Mouse (Mus musculus) kidney, embryonic 15.5 days (tissue): ENCODE measurements around the gene Spem1. TPM values are rescaled to one million over a fixed set of nuclear protein-coding genes. Genes with fewer than 3 reads are reported as not detected.

Experiments
- ATAC-seq: fragments of 200-750 bp; cut with Nextera tagmentation; replicated peaks from 2 replicates; pipeline ENCODE4 v1.8.0; 2017; ENCODE audit warnings: moderate TSS enrichment; ENCODE audit not compliant: low FRiP score
- H3K27ac ChIP-seq: fragments of 300-500 bp; sonication (generic); 2 replicates; pipeline ENCODE4 v1.5.1; 2015; ENCODE audit warnings: mild to moderate bottlenecking, inconsistent platforms
- H3K27me3 ChIP-seq: fragments of 300-500 bp; sonication (generic); 2 replicates; pipeline ENCODE4 v1.6.1; 2015; ENCODE audit warnings: inconsistent platforms
- H3K36me3 ChIP-seq: fragments of 300-500 bp; sonication (generic); 2 replicates; pipeline ENCODE4 v1.6.1; 2015; ENCODE audit warnings: inconsistent platforms
- H3K4me1 ChIP-seq: fragments of 300-500 bp; sonication (generic); 2 replicates; pipeline ENCODE4 v1.6.1; 2015; ENCODE audit warnings: inconsistent platforms
- H3K4me2 ChIP-seq: fragments of 300-500 bp; sonication (generic); 2 replicates; pipeline ENCODE4 v1.6.1; 2015; ENCODE audit warnings: moderate library complexity, mild to moderate bottlenecking, inconsistent platforms
- H3K4me3 ChIP-seq: fragments of 300-500 bp; sonication (generic); replicated peaks from 2 replicates; pipeline ENCODE4 v1.5.1; 2015; ENCODE audit warnings: mild to moderate bottlenecking, inconsistent platforms
- H3K9ac ChIP-seq: fragments of 300-500 bp; sonication (generic); 2 replicates; pipeline ENCODE4 v1.6.1; 2015; ENCODE audit warnings: mild to moderate bottlenecking, inconsistent platforms
- H3K9me3 ChIP-seq: fragments of 300-500 bp; sonication (generic); replicated peaks from 2 replicates; pipeline ENCODE4 v1.6.1; 2016; ENCODE audit warnings: inconsistent platforms
- WGBS: fragments of 180-500 bp; shearing (Covaris S2); methylation state at CpG from one replicate; pipeline ENCODE4 v1.1.7; 2015; ENCODE audit warnings: mixed read lengths; 5-methylcytosine and 5-hydroxymethylcytosine counted together
- polyA plus RNA-seq: library from polyadenylated mRNA; unstranded; fragments of >200 nt; fragmentation: Nextera tagmentation; extraction: Ambion mirVana; gene quantifications from 2 replicates; pipeline ENCODE4 v1.2.1, GENCODE M21; 2015

The Spem1 gene
- polyA plus RNA-seq, 1 experiment from 2014 or later, result 0.14 TPM

DNA sequence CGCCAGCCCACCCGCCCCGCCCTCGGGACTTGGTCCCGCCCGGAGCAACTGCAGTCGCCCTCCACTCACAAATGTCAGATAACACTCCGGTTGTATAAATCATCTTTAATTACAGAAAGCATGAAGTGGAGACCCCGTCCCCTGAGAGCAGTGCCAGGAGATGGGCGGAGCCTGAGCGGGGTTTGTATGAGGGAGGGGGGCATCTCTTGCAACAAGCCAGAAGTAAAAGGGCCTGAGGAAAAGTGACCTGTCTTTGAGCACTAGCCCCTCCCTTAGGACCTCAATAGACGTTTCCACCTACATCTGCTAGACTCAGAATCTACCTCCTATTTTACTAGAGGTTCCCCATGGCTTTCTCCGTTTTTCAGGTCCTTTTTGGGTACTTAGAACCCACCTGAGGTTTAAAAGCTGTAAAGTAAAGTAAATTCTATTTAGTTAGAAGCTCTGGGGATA lies 26.0 kb downstream of the Spem1 start:
- Histone ChIP-seq H3K27me3 (peaks cover 36% of the 10 kb centered on the region), H3K4me1 (peaks cover 37% of the 10 kb centered on the region), H3K4me2 (peak overlapping the region; percentile 96), H3K27ac (peak overlapping the region; percentile 59; the same call in 1 of the 2 replicates), H3K4me3 (peak overlapping the region; percentile 52), H3K36me3 (no peaks in the 10 kb centered on the region), H3K9ac (peak overlapping the region; percentile 53), H3K9me3 (no peaks in the 10 kb centered on the region)
- no peak for ATAC-seq
- WGBS, result 2% methylated on average over 13 of the region's 13 CpGs

DNA sequence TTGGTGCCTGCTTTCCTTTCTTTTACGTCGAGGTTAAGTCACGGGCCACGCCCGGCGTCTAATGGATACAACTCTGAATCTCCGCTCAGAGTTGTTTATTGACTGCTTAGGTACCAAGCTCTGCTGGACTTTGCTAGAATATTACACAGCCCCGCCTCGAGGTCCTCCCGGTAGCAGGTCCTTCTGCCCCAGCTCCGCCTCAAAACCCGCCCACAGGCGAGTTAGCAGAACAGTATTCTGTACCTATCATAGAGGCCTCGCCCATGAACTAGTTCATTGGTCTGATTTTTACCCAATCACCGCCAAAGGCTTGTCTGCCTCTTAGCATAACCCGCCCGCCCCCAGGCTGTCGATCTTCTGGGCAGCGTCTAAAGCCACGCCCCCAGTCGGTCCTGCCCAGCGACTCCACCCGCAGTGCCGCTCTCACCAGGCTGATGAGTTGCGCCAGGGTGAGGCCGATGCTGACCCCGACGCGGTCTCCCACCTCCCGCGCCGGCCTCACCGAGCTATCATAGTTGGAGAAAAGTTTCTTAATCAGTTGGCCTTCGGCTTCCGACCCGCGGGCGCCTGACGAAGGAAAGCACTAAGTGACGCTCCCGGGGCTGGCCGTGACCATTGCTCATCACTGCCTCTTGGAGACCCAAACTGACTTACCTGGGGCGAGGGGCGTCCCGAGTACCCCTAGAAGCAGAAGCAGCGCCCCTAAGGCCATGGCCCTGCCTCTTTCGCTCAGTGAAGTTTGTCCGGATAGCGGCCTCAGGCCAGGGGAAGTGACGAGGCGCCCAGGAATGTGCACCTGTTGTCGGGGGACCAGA lies 26.6 kb downstream of the Spem1 start, which contains the start of gene Chrnb1:
TSS of gene Chrnb1 (minus strand) at position 776 of the 815 bp plus-strand sequence.
- no peaks in the 10 kb centered on the region for H3K36me3 ChIP-seq
- H3K4me1 ChIP-seq, result peaks cover 31% of the 10 kb centered on the region
- 2% methylated on average over 52 of the region's 52 CpGs for WGBS
- H3K4me2 ChIP-seq, result peak within 1 kb of the TSS; percentile 96
- H3K9ac ChIP-seq, result peak within 1 kb of the TSS; percentile 53
- peaks cover 36% of the 10 kb centered on the region for H3K27me3 ChIP-seq
- H3K27ac ChIP-seq, result peak within 1 kb of the TSS; percentile 59
- no peaks in the 10 kb centered on the region for H3K9me3 ChIP-seq
- ATAC-seq, result peak; percentile 96
- peak within 1 kb of the TSS; percentile 52 for H3K4me3 ChIP-seq

DNA sequence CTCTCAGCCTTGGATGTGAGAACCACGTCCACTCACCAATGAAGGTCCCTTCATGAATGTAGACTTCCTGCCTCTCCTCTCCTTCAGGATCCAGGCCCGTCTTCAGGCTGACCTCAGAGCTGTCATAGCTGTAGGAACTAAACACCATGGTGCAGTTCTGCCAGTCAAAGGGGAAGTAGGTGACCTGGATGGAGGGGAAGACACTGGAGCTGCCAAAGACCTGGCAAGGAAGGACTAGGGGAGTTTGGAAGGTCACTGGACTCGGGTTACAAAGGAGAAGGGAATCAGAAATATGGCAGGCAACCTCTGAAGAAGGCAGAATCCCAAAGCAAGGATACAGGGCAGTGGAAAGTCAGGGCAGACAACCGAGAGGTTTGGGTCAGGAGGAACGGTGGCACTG lies 28.6 kb downstream of the Spem1 start:
- no peak for ATAC-seq
- Histone ChIP-seq H3K9me3 (no peaks in the 10 kb centered on the region), H3K4me2 (no peak overlapping the region), H3K9ac (no peak overlapping the region), H3K36me3 (no peaks in the 10 kb centered on the region), H3K4me1 (peaks cover 16% of the 10 kb centered on the region), H3K27ac (no peak overlapping the region), H3K4me3 (no peak overlapping the region), H3K27me3 (peaks cover 36% of the 10 kb centered on the region)
- WGBS, result 56% methylated on average over 5 of the region's 5 CpGs

DNA sequence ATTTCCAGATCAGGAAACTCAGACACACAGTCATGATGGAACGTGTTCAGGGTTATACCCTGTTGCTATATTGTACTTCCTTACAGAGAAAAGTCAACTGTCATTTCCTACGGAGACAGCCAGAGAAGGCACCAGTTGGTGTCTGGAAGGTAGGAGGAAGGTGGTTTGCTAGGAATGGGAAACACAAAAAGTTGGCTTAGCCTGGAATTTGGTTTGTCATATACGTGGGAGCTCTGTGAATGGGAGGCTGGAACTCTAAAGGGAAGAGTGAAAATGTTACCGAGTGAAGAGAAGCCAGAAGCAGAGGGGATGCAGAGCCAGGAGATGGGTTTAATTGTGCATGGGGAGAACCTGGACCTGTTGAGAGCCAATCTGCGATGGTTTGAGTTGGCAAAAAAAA lies 30.6 kb downstream of the Spem1 start:
- no peak for ATAC-seq
- Histone ChIP-seq H3K4me3 (no peak overlapping the region), H3K27me3 (peaks cover 18% of the 10 kb centered on the region), H3K4me1 (peaks cover 16% of the 10 kb centered on the region), H3K27ac (no peak overlapping the region), H3K9me3 (no peaks in the 10 kb centered on the region), H3K9ac (no peak overlapping the region), H3K36me3 (no peaks in the 10 kb centered on the region), H3K4me2 (no peak overlapping the region)
- 72% methylated on average over 5 of the region's 5 CpGs for WGBS

- peaks cover 6% of the 10 kb centered on the region; the same call in 1 of the 2 replicates for H3K4me1 ChIP-seq
- 36% methylated on average over 5 of the region's 5 CpGs for WGBS
Observed at GRCm38 (mm10) chr11:69789431-69789830, 32.5 kb downstream of the Spem1 start.

GRCm38 (mm10) chr11:69787306-69787705 lies 34.7 kb downstream of the Spem1 start:
- H3K9ac ChIP-seq, result no peak overlapping the region
- H3K27me3 ChIP-seq, result 0 out of 2 replicates have a peak, but pooled peaks cover under 1% of the 10 kb centered on the region
- H3K27ac ChIP-seq, result no peak overlapping the region
- no peaks in the 10 kb centered on the region for H3K36me3 ChIP-seq
- H3K4me1 ChIP-seq, result peaks cover 8% of the 10 kb centered on the region; the same call in 1 of the 2 replicates
- H3K9me3 ChIP-seq, result no peaks in the 10 kb centered on the region
- no peak for ATAC-seq
- H3K4me2 ChIP-seq, result no peak overlapping the region
- no peak overlapping the region for H3K4me3 ChIP-seq
- WGBS, result 94% methylated on average over 5 of the region's 5 CpGs

More at GRCm38 (mm10) chr11:69789431-69789830, 32.5 kb downstream of the Spem1 start:
- no peak overlapping the region for H3K4me3 ChIP-seq
- H3K4me2 ChIP-seq, result no peak overlapping the region
- no peak for ATAC-seq
- no peaks in the 10 kb centered on the region for H3K9me3 ChIP-seq
- H3K36me3 ChIP-seq, result no peaks in the 10 kb centered on the region
- no peak overlapping the region for H3K9ac ChIP-seq
- H3K27me3 ChIP-seq, result peaks cover 13% of the 10 kb centered on the region; the same call in 1 of the 2 replicates
- no peak overlapping the region for H3K27ac ChIP-seq

DNA sequence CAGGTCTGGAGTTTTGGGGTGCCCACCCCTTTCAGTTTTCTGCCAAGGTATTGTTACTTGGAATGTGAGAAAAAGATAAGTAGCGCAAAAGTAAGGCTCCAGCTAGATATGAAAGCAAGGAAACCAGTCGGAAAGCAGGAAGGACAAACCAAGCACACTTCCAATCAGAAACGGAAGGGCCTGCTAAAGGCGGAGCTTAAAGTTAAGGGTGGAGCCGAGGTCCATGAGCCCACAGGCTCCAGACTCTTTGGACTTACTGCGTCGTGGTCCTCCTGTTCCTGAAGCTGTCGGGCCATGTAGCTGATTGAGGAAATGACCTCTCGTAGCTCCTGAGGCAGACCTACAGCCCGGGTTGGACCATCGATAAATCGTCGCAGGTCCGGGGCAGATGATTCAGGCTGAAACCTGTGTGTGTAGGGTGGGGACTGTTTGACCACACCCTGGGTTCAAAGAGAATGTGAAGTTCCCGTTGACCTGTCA lies 37.1 kb downstream of the Spem1 start:
- WGBS, result 35% methylated on average over 15 of the region's 15 CpGs
- ATAC-seq, result no peak

GRCm38 (mm10) chr11:69781828-69782227 lies 40.2 kb downstream of the Spem1 start:
- Histone ChIP-seq H3K36me3 (peaks cover 3% of the 10 kb centered on the region; the same call in 1 of the 2 replicates), H3K9ac (no peak overlapping the region), H3K4me2 (no peak overlapping the region), H3K27ac (no peak overlapping the region), H3K4me3 (no peak overlapping the region), H3K27me3 (peaks cover 6% of the 10 kb centered on the region; the same call in 1 of the 2 replicates), H3K4me1 (peaks cover 29% of the 10 kb centered on the region), H3K9me3 (no peaks in the 10 kb centered on the region)
- ATAC-seq, result no peak
- WGBS, result 28% methylated on average over 4 of the region's 4 CpGs

More for the DNA sequence above, 37.1 kb downstream of the Spem1 start:
- Histone ChIP-seq H3K4me1 (peaks cover 8% of the 10 kb centered on the region; the same call in 1 of the 2 replicates), H3K27ac (no peak overlapping the region), H3K9me3 (no peaks in the 10 kb centered on the region), H3K9ac (no peak overlapping the region), H3K4me3 (peak overlapping the region; percentile 17), H3K36me3 (no peaks in the 10 kb centered on the region), H3K27me3 (peaks cover 6% of the 10 kb centered on the region; the same call in 1 of the 2 replicates), H3K4me2 (peak overlapping the region; percentile 48)

- H3K27ac ChIP-seq, result no peak overlapping the region; the same call in 1 of the 2 replicates
- no peak overlapping the region for H3K4me2 ChIP-seq
- no peak for ATAC-seq
- no peaks in the 10 kb centered on the region for H3K9me3 ChIP-seq
- 53% methylated on average over 7 of the region's 7 CpGs for WGBS
- peaks cover 30% of the 10 kb centered on the region for H3K4me1 ChIP-seq
- no peak overlapping the region for H3K9ac ChIP-seq
- H3K4me3 ChIP-seq, result no peak overlapping the region
- H3K36me3 ChIP-seq, result peaks cover 15% of the 10 kb centered on the region; the same call in 1 of the 2 replicates
- H3K27me3 ChIP-seq, result peaks cover 6% of the 10 kb centered on the region; the same call in 1 of the 2 replicates
Observed at GRCm38 (mm10) chr11:69778985-69779384, 43.0 kb downstream of the Spem1 start.

GRCm38 (mm10) chr11:69778258-69778982 lies 43.6 kb downstream of the Spem1 start:
- Histone ChIP-seq H3K27me3 (peaks cover 6% of the 10 kb centered on the region; the same call in 1 of the 2 replicates), H3K4me3 (no peak overlapping the region), H3K27ac (no peak overlapping the region; the same call in none of the 2 replicates), H3K4me1 (peaks cover 30% of the 10 kb centered on the region), H3K4me2 (peak overlapping the region; percentile 20; the same call in 1 of the 2 replicates), H3K9me3 (no peaks in the 10 kb centered on the region), H3K36me3 (peaks cover 15% of the 10 kb centered on the region; the same call in 1 of the 2 replicates), H3K9ac (no peak overlapping the region)
- ATAC-seq, result no peak
- 63% methylated on average over 23 of the region's 23 CpGs for WGBS

- H3K4me3 ChIP-seq, result no peak overlapping the region
- 46% methylated on average over 26 of the region's 26 CpGs for WGBS
- no peak overlapping the region for H3K27ac ChIP-seq
- H3K9me3 ChIP-seq, result no peaks in the 10 kb centered on the region
- no peak overlapping the region for H3K9ac ChIP-seq
- peaks cover 6% of the 10 kb centered on the region; the same call in 1 of the 2 replicates for H3K27me3 ChIP-seq
- ATAC-seq, result no peak; the same call in 1 of the 2 replicates
- H3K4me2 ChIP-seq, result no peak overlapping the region
- peaks cover 30% of the 10 kb centered on the region for H3K4me1 ChIP-seq
- H3K36me3 ChIP-seq, result peaks cover 15% of the 10 kb centered on the region; the same call in 1 of the 2 replicates
Observed at GRCm38 (mm10) chr11:69777504-69778257, 44.3 kb downstream of the Spem1 start.
